Mouse (Mus musculus): ENCODE results near the gene Lmf2. TPM values are rescaled to one million over a fixed set of nuclear protein-coding genes. Genes with fewer than 3 reads are reported as not detected.
A peak's percentile ranks its signal among the peaks of the same experiment; 100 is the strongest.

Gene Lmf2
- total RNA-seq, 2 experiments from 2014 or later = 14.8 to 20.0 TPM

GRCm38 (mm10) chr15:89358784-89359183 is 3.3 kb upstream of the Lmf2 start:
- no peak for TF ChIP-seq CTCF (conservative IDR thresholded peaks at IDR 0.05)
- Histone ChIP-seq H3K27ac (no peak overlapping the region), H3K4me3 (no peak overlapping the region)
- DNase-seq (ENCODE audit: low spot score in 2 of 2) = no peak

- peak; percentile 41 to 53 for DNase-seq (ENCODE audit: low spot score in 2 of 2)
- Histone ChIP-seq H3K27ac (peak overlapping the region; percentile 88), H3K4me3 (peak overlapping the region; percentile 92)
- TF ChIP-seq CTCF (conservative IDR thresholded peaks at IDR 0.05) = no peak
These were observed 913 bp upstream of the Lmf2 start for GRCm38 (mm10) chr15:89356372-89356771.

GRCm38 (mm10) chr15:89354455-89354854 is 1.0 kb downstream of the Lmf2 start:
- TF ChIP-seq CTCF (conservative IDR thresholded peaks at IDR 0.05) = no peak
- peak overlapping the region; percentile 92 for H3K4me3 ChIP-seq
- DNase-seq (ENCODE audit: low spot score in 2 of 2) = no peak
- no peak overlapping the region for H3K27ac ChIP-seq

- DNase-seq (ENCODE audit: low spot score in 2 of 2) = no peak
- Histone ChIP-seq H3K4me3 (no peak overlapping the region), H3K27ac (no peak overlapping the region)
- TF ChIP-seq CTCF (conservative IDR thresholded peaks at IDR 0.05) = no peak
These were observed 1.6 kb downstream of the Lmf2 start for GRCm38 (mm10) chr15:89353837-89354236.

GRCm38 (mm10) chr15:89352795-89353194 is 2.7 kb downstream of the Lmf2 start:
- TF ChIP-seq CTCF (conservative IDR thresholded peaks at IDR 0.05) = no peak
- no peak for DNase-seq (ENCODE audit: low spot score in 2 of 2)
- no peak overlapping the region for H3K27ac ChIP-seq
- no peak overlapping the region for H3K4me3 ChIP-seq

GRCm38 (mm10) chr15:89352054-89352453 is 3.4 kb downstream of the Lmf2 start:
- H3K4me3 ChIP-seq = no peak overlapping the region
- no peak for TF ChIP-seq CTCF (conservative IDR thresholded peaks at IDR 0.05)
- DNase-seq (ENCODE audit: low spot score in 2 of 2) = no peak
- H3K27ac ChIP-seq = no peak overlapping the region

GRCm38 (mm10) chr15:89351302-89351701 is 4.2 kb downstream of the Lmf2 start:
- TF ChIP-seq CTCF (conservative IDR thresholded peaks at IDR 0.05) = no peak
- H3K27ac ChIP-seq = no peak overlapping the region
- no peak for DNase-seq (ENCODE audit: low spot score in 2 of 2)
- no peak overlapping the region for H3K4me3 ChIP-seq

- TF ChIP-seq CTCF (conservative IDR thresholded peaks at IDR 0.05) = no peak
- no peak overlapping the region for H3K27ac ChIP-seq
- no peak for DNase-seq (ENCODE audit: low spot score in 2 of 2)
- H3K4me3 ChIP-seq = no peak overlapping the region
These were observed 5.0 kb downstream of the Lmf2 start for GRCm38 (mm10) chr15:89350447-89350846.

GRCm38 (mm10) chr15:89343325-89343724 is 12.1 kb downstream of the Lmf2 start:
- DNase-seq (ENCODE audit: low spot score in 2 of 2) = no peak
- peak; percentile 68 for TF ChIP-seq CTCF (conservative IDR thresholded peaks at IDR 0.05)
- Histone ChIP-seq H3K4me3 (no peak overlapping the region), H3K27ac (no peak overlapping the region)

GRCm38 (mm10) chr15:89341678-89342077 is 13.8 kb downstream of the Lmf2 start:
- no peak overlapping the region for H3K4me3 ChIP-seq
- peak; percentile 38 for TF ChIP-seq CTCF (conservative IDR thresholded peaks at IDR 0.05)
- DNase-seq (ENCODE audit: low spot score in 2 of 2) = no peak
- H3K27ac ChIP-seq = no peak overlapping the region

GRCm38 (mm10) chr15:89340136-89340535 is 15.3 kb downstream of the Lmf2 start:
- no peak overlapping the region for H3K27ac ChIP-seq
- DNase-seq (ENCODE audit: low spot score in 2 of 2) = no peak
- no peak for TF ChIP-seq CTCF (conservative IDR thresholded peaks at IDR 0.05)
- no peak overlapping the region for H3K4me3 ChIP-seq

GRCm38 (mm10) chr15:89339696-89340095 is 15.8 kb downstream of the Lmf2 start:
- no peak for TF ChIP-seq CTCF (conservative IDR thresholded peaks at IDR 0.05)

GRCm38 (mm10) chr15:89336422-89336821 is 19.0 kb downstream of the Lmf2 start:
- Histone ChIP-seq H3K4me3 (no peak overlapping the region), H3K27ac (no peak overlapping the region)
- no peak for TF ChIP-seq CTCF (conservative IDR thresholded peaks at IDR 0.05)
- no peak for DNase-seq (ENCODE audit: low spot score in 2 of 2)

More at GRCm38 (mm10) chr15:89339696-89340095, 15.8 kb downstream of the Lmf2 start:
- Histone ChIP-seq H3K4me3 (no peak overlapping the region), H3K27ac (no peak overlapping the region)
- DNase-seq (ENCODE audit: low spot score in 2 of 2) = no peak

- H3K27ac ChIP-seq = no peak overlapping the region
- TF ChIP-seq CTCF (conservative IDR thresholded peaks at IDR 0.05) = no peak
- no peak for DNase-seq (ENCODE audit: low spot score in 2 of 2)
- H3K4me3 ChIP-seq = no peak overlapping the region
These were observed 20.5 kb downstream of the Lmf2 start for GRCm38 (mm10) chr15:89334774-89335537.
